In the genomic region with DNA sequence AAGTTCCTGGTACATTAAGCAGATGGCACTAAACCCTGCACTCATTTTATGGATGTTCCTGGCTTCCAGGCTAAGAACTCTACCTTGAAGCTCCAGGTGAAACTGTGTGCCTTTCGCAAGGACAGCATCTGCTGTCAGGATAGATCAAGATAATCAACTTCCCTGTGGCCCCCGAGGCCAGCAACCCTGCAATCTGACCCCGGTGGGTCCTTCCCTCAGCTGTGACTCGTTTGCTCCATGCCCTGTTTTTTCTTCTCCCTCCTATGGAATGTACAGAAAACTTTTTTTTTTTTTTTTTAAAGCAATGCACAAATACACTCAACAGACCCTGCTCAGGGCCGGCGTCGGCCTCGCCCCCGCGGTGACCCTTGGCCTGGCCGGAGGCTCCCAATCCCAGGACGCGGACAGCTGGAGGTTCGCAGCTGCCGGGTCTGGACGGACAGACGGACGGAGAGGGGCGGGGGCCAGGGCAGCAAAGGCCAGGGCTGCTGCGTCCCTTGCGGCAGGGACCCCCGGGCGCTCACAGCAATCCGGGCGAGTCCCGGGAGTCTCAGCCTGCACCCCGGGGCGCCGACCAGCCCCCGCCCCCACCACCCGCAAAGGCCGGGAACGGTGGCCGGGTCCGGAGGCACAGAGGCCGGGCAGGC, we compare ENCODE assay signal across 8 mouse cellular contexts. TPM values are rescaled to one million over a fixed set of nuclear protein-coding genes. Genes with fewer than 3 reads are reported as not detected.
A peak's percentile ranks its signal among the peaks of the same experiment; 100 is the strongest.
DNase-seq lines count a peak whose midpoint lies in the region; ATAC-seq lines count a peak whose summit lies in the region.

No protein-coding gene starts in this region.

- WGBS in heart, embryonic 10.5 days = under 1% methylated on average over 36 of the region's 36 CpGs
- 1% methylated on average over 36 of the region's 36 CpGs for WGBS in forebrain, embryonic 10.5 days
- under 1% methylated on average over 36 of the region's 36 CpGs for WGBS in kidney, embryonic 16.5 days
- WGBS in midbrain, embryonic 10.5 days = under 1% methylated on average over 36 of the region's 36 CpGs

- H3K4me3 ChIP-seq in heart, embryonic 10.5 days = peak overlapping the region; percentile 100
- peak overlapping the region; percentile 93 for H3K4me3 ChIP-seq in forebrain, embryonic 10.5 days
- peak overlapping the region; percentile 96 for H3K4me3 ChIP-seq in kidney, embryonic 16.5 days (ENCODE audit: low read length)
- H3K4me3 ChIP-seq in midbrain, embryonic 10.5 days = peak overlapping the region; percentile 98

- peak overlapping the region; percentile 95 for H3K27ac ChIP-seq in heart, embryonic 10.5 days
- H3K27ac ChIP-seq in forebrain, embryonic 10.5 days = peak overlapping the region; percentile 93
- H3K27ac ChIP-seq in kidney, embryonic 16.5 days (ENCODE audit: low read length) = peak overlapping the region; percentile 86
- H3K27ac ChIP-seq in midbrain, embryonic 10.5 days (replicated peaks) = peak overlapping the region; percentile 94

- no peak for DNase-seq in heart, embryonic 10.5 days (ENCODE audit: low spot score)
- no peak for DNase-seq in heart, adult 9 months (ENCODE audit: low spot score in 2 of 2)
- DNase-seq in MN1 (ENCODE audit: low spot score) = peak; percentile 40
- peak; percentile 36 for DNase-seq in forebrain, embryonic 10.5 days (ENCODE audit: extremely low spot score, low spot score)
- peak; percentile 56 for DNase-seq in midbrain, embryonic 10.5 days (ENCODE audit: low spot score)
- no peak for DNase-seq in thymus, postnatal 25 days
- DNase-seq in left cerebral cortex, adult 9 months (ENCODE audit: low spot score in 2 of 2) = no peak

- peak; percentile 73 for ATAC-seq in kidney, embryonic 16.5 days (ENCODE audit: low FRiP score, low TSS enrichment)

- H3K27me3 ChIP-seq in heart, embryonic 10.5 days (ENCODE audit: insufficient read depth, poor library complexity, severe bottlenecking) = no peaks in the 10 kb centered on the region
- H3K27me3 ChIP-seq in forebrain, embryonic 10.5 days (ENCODE audit: poor library complexity, severe bottlenecking) = no peaks in the 10 kb centered on the region
- H3K27me3 ChIP-seq in kidney, embryonic 16.5 days (ENCODE audit: insufficient read depth, low read length) = no peaks in the 10 kb centered on the region
- H3K27me3 ChIP-seq in midbrain, embryonic 10.5 days (ENCODE audit: low read depth, poor library complexity, severe bottlenecking) = no peaks in the 10 kb centered on the region

- peaks cover 25% of the 10 kb centered on the region for H3K36me3 ChIP-seq in heart, embryonic 10.5 days
- H3K36me3 ChIP-seq in forebrain, embryonic 10.5 days (replicated peaks) = peaks cover 25% of the 10 kb centered on the region
- peaks cover 17% of the 10 kb centered on the region for H3K36me3 ChIP-seq in kidney, embryonic 16.5 days (ENCODE audit: insufficient read depth, low read length)
- peaks cover 25% of the 10 kb centered on the region for H3K36me3 ChIP-seq in midbrain, embryonic 10.5 days

- H3K4me1 ChIP-seq in heart, embryonic 10.5 days = peaks cover 25% of the 10 kb centered on the region
- H3K4me1 ChIP-seq in forebrain, embryonic 10.5 days = peaks cover 18% of the 10 kb centered on the region
- peaks cover 22% of the 10 kb centered on the region for H3K4me1 ChIP-seq in kidney, embryonic 16.5 days (ENCODE audit: insufficient read depth, low read length)
- H3K4me1 ChIP-seq in midbrain, embryonic 10.5 days = peaks cover 16% of the 10 kb centered on the region

- no peaks in the 10 kb centered on the region for H3K9me3 ChIP-seq in heart, embryonic 10.5 days
- no peaks in the 10 kb centered on the region for H3K9me3 ChIP-seq in forebrain, embryonic 10.5 days
- no peaks in the 10 kb centered on the region for H3K9me3 ChIP-seq in kidney, embryonic 16.5 days (ENCODE audit: low read length)
- H3K9me3 ChIP-seq in midbrain, embryonic 10.5 days (replicated peaks) = no peaks in the 10 kb centered on the region

- peak overlapping the region; percentile 94 for H3K9ac ChIP-seq in kidney, embryonic 16.5 days (replicated peaks; ENCODE audit: low read length)

- peak overlapping the region; percentile 74 for H3K4me2 ChIP-seq in kidney, embryonic 16.5 days (replicated peaks; ENCODE audit: low read depth, low read length)

RNA-seq across cellular contexts. Expression of gene Asb8, which starts 20.4 kb away (rescaled TPM):
- polyA plus RNA-seq in heart, embryonic 10.5 days (2016; fragmentation: Nextera tagmentation; extraction: Ambion mirVana) = 54.9 and 77.1 TPM in 2 replicates
- 40.7 and 40.8 TPM in 2 replicates for polyA plus RNA-seq in forebrain, embryonic 10.5 days (2016; fragmentation: Nextera tagmentation; extraction: Ambion mirVana)
- polyA plus RNA-seq in kidney, embryonic 16.5 days (2015; fragmentation: Nextera tagmentation; extraction: Ambion mirVana) = 59.6 and 60.2 TPM in 2 replicates
- polyA plus RNA-seq in midbrain, embryonic 10.5 days (2016; fragmentation: Nextera tagmentation; extraction: Ambion mirVana) = 41.7 and 47.2 TPM in 2 replicates

RNA-seq across cellular contexts. Expression of gene Ccdc184, which starts 22.0 kb away (rescaled TPM):
- polyA plus RNA-seq in heart, embryonic 10.5 days (2016; fragmentation: Nextera tagmentation; extraction: Ambion mirVana) = 0.58 and 0.85 TPM in 2 replicates
- polyA plus RNA-seq in forebrain, embryonic 10.5 days (2016; fragmentation: Nextera tagmentation; extraction: Ambion mirVana) = 4.4 and 4.6 TPM in 2 replicates
- polyA plus RNA-seq in kidney, embryonic 16.5 days (2015; fragmentation: Nextera tagmentation; extraction: Ambion mirVana) = 1.8 and 2.1 TPM in 2 replicates
- polyA plus RNA-seq in midbrain, embryonic 10.5 days (2016; fragmentation: Nextera tagmentation; extraction: Ambion mirVana) = 7.3 and 11.2 TPM in 2 replicates

RNA-seq across cellular contexts. Expression of gene Olfr288, which starts 50.4 kb away (rescaled TPM):
- polyA plus RNA-seq in heart, embryonic 10.5 days (2016; fragmentation: Nextera tagmentation; extraction: Ambion mirVana) = not detected in 2 replicates
- polyA plus RNA-seq in forebrain, embryonic 10.5 days (2016; fragmentation: Nextera tagmentation; extraction: Ambion mirVana) = not detected in 2 replicates
- polyA plus RNA-seq in kidney, embryonic 16.5 days (2015; fragmentation: Nextera tagmentation; extraction: Ambion mirVana) = not detected in 2 replicates
- polyA plus RNA-seq in midbrain, embryonic 10.5 days (2016; fragmentation: Nextera tagmentation; extraction: Ambion mirVana) = not detected in 2 replicates

RNA-seq across cellular contexts. Expression of gene Senp1, which starts 51.4 kb away (rescaled TPM):
- 26.8 and 30.5 TPM in 2 replicates for polyA plus RNA-seq in heart, embryonic 10.5 days (2016; fragmentation: Nextera tagmentation; extraction: Ambion mirVana)
- 48.9 and 49.4 TPM in 2 replicates for polyA plus RNA-seq in forebrain, embryonic 10.5 days (2016; fragmentation: Nextera tagmentation; extraction: Ambion mirVana)
- 29.9 and 31.3 TPM in 2 replicates for polyA plus RNA-seq in kidney, embryonic 16.5 days (2015; fragmentation: Nextera tagmentation; extraction: Ambion mirVana)
- polyA plus RNA-seq in midbrain, embryonic 10.5 days (2016; fragmentation: Nextera tagmentation; extraction: Ambion mirVana) = 46.2 and 47.3 TPM in 2 replicates

RNA-seq across cellular contexts. Expression of gene Pfkm, which starts 52.6 kb away (rescaled TPM):
- polyA plus RNA-seq in heart, embryonic 10.5 days (2016; fragmentation: Nextera tagmentation; extraction: Ambion mirVana) = 47.1 and 67.5 TPM in 2 replicates
- 37.8 and 38.2 TPM in 2 replicates for polyA plus RNA-seq in forebrain, embryonic 10.5 days (2016; fragmentation: Nextera tagmentation; extraction: Ambion mirVana)
- polyA plus RNA-seq in kidney, embryonic 16.5 days (2015; fragmentation: Nextera tagmentation; extraction: Ambion mirVana) = 45.7 and 45.8 TPM in 2 replicates
- 36.3 and 43.1 TPM in 2 replicates for polyA plus RNA-seq in midbrain, embryonic 10.5 days (2016; fragmentation: Nextera tagmentation; extraction: Ambion mirVana)

Comparison
In these comparisons a context has a peak if more than half of its experiments do, and no peak if none do; other contexts are left out.
1. DNase-seq: peak in MN1 (single experiment), forebrain, embryonic 10.5 days (single experiment) and midbrain, embryonic 10.5 days (single experiment); none in heart, embryonic 10.5 days (single experiment), heart, adult 9 months (0 of 2), thymus, postnatal 25 days (single experiment) and left cerebral cortex, adult 9 months (0 of 2).
2. Peak in every context shown above with its lines, with median percentiles within 50 percentile points of each other: H3K27ac ChIP-seq and H3K4me3 ChIP-seq.